Mouse (Mus musculus) thymus, postnatal 14 days (tissue): ENCODE measurements around the gene Zfand4.
"Not testable (repeated sequence)": the region's sequence is repeated elsewhere in the genome, so short reads cannot be mapped to it uniquely, and the experiment has no call there.

Experiments used
- DNase-seq: peaks from one replicate; pipeline ENCODE4 v3.0.0; 2021

Zfand4 gene

DNA sequence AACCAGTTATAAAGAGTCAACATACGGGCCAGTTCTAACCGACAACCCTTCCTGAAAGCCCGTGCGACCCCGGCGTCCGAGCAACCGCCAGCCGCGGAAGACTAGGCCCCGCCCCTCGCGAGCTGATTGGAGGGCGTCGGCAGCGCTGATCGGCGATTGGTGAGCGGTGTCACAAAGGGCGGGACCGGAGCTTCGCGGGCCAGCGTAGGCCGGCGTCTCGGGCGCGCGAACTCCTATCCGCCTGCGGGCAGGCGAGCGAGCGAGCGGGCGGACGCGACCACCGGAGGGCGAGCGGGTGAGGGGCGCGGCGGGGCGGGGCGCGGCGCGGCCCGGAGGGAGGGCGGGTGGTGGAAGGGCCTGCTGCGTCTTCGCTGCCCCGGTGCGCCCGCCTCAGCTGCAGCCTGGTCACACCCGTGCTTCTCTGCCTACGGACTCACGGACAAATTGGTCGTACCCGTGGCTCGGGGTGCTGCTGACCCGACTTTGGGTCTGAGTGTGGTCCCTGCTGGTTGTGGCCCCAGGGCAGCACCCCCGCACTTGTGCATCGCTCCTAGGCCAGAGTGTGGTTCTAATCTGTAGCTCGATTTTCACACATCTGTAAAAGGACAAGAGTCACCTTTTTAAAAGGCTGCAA, at the start of gene Zfand4:
Zfand4 (plus strand) TSS at position 205 of the 634 bp plus-strand sequence.
- DNase-seq = peak; percentile 95

DNA sequence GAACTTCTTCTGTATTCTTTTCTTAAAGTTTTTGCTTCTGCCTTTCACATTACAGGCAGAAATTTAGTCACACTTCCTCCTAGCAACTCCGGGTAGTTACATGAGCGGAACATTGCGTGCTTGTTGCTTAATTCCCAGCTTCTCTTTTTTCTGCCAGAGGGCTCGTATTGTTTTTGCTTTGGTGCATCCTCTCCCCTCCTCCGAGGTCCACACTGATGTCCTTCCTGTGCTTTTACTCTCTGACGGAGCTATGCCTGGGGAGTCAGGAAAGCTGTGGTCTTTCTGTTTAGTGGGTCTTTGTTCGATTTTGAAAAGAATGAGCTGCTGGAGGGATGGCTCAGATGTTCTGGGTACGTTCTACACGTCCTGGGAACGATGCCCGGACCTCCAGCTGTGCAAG, 36.3 kb upstream of the Zfand4 start:
- no peak for DNase-seq

DNA sequence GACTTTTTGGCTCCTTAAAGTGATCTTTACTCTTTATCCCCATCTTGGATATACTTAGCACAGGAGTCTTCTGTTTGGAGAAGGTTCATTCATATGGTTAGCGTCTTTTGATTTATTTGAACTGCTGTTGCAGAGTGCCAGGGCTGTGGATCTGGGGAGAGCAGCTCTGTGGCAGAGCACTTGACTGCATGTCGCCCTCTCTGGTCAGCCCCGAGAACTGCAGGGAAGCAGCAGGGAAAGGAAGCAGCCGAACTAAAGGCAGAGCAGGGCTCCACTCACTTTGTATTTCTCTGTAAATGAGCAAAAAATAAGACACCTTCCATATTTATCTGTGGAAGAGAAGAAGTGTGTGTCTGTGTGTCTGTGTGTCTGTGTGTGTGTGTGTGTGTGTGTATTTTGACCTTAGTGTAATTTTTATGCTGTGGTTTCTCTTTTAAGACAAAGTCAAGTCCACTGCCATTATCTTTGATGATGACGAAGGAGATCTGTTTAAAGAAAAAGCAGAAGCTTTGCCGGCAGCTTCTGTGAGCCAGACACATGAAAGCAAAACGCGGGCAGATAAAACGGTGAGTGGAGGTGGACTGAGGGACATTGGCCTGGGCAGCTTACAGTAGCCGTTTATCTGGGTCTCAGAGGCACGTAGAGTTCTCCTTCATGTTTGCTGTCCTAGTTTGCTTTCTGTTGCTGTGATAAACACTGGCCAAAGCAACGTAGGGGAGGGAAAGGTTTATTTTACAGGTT, 35.1 kb upstream of the Zfand4 start:
- DNase-seq = peak; percentile 74

DNA sequence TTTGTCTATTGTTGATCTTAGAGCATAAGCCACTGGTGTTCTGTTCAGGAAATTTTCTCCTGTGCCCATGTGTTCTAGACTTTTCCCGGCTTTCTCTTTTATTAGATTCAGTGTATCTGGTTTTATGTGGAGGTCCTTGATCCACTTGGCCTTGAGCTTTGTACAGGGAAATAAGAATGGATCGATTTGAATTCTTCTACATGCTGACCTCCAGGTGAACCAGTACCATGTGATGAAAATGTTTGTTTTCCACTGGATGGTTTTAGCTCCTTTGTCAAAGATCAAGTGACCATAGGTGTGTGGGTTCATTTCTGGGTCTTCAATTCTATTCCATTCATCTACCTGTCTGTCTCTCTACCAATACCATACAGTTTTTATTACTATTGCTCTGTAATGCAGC, 29.2 kb upstream of the Zfand4 start:
- not testable (repeated sequence) for DNase-seq

DNA sequence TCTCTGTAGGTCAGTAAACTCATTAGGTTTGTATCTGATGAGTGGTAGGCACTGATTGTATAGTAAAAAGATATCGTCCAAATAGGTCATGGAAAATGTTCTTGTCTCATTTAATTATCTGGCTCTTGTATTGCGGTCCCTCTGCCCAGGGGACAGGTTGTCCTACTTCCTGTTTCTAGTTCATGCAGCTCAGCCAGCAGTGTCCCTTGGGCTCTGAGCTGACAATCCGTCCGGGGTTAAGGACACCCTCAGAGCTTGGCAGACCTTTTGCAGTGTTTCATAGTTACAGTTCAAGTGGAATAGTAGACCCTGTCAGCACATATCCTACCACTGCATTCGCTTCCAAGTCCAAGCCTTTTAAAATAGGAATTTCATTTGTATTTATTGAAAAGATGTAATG, 28.7 kb upstream of the Zfand4 start:
- DNase-seq = no peak

DNA sequence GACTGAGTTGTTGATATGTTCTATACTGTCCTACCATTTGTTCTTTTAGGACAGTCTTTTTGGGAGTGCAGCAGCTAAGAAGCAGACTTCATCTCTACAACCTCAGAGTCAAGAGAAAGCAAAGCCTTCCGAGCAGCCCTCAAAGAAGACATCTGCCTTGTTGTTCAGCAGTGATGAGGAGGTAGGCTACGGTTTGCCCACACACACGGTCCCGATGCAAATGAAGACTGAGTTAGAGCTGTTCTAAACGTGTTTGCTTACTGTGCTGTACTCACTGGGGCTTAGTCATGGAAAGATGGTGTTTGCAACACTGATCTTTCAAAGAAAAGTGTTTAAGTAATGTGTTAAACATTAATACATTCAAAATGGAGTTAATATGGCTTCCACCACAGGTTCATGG, 25.9 kb upstream of the Zfand4 start:
- no peak for DNase-seq

DNA sequence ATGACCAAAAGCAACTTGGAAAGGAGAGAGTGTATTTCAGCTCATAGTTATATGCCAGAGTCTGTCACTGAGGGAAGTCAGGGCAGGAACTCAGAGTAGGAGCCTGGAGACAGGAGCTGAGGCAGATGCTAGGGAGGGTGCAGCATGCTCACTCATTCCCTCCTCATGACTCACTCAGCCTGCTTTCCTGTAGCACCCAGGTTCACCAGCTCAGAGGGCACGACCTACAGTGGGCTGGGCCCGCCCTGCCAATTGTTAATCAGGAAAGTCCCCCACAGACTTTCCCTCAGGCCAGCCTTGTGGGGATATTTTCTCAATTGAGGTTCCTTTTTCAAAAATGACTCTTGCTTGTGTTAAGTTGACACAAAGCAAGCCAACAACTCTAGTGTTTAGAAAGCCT, 23.7 kb upstream of the Zfand4 start:
- no peak for DNase-seq

DNA sequence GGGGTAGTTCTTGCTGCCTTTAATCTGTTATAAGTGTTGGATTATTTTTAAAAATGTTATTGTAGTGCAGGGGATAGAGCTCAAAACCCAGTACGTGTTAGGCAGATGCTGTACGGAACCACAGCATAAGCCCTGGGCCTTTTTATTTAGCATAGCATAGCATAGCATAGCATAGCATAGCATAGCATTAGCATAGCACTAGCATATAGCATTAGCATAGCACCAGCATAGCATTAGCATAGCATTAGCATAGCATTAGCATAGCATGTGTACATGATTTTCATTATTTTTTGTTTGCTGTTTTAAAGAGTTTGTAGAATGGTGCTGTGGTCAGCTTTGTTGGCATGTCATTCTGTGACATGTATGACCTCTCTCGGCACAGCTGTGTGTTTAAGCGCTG, 4.4 kb upstream of the Zfand4 start:
- DNase-seq = no peak

DNA sequence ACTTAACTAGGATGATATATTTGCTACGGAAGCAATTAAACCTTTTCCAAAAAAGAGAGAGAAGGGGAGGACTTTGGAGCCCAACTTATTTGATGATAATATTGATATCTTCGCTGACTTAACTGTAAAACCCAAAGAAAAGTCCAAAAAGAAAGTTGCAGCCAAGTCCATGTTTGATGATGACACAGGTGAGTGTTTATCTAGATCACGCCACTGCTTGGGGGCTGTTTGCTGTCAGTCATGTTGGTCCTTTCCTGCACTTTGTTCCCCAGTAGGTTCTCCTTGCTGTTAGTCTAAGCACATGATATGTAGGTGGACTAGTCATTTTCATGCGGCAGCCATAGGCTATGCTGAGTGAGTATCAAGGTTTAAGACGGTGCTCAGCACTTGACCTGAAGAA, 3.5 kb upstream of the Zfand4 start:
- DNase-seq = no peak

DNA sequence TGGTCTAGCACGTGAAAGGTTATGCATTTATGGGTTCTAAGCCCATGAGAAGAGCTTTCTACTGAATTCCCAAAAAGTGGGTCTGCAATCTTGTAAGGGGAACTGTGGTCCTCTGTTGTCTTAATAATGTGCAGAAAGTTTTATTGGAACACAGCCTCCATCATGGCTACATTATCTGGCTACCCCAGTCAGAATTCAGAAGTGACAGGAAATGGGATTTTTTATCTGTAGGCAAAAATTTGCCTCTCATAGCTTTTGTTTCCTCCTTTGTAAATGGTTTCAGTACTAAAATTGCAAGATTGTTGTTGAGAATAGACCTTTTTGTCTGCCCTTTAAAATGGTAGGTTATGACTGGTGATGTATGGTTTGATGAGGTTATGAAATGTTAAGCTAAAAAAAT, 1.2 kb upstream of the Zfand4 start:
- DNase-seq = no peak

DNA sequence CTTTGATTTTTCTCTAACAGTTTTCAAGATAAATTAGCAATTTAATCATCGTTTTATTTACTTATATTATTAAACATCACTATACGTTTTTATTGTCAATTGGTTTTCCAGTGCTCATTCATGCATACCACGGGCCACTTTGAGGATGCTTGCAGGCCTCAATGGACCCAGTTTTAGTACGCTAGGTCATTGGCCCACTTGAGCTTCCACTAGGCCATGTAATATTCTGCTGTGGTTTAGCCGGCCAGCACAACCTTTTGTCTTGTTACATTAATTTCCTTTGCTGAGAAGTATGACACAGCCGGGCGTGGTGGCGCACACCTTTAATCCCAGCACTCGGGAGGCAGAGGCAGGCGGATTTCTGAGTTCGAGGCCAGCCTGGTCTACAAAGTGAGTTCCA, 814 bp downstream of the Zfand4 start:
- DNase-seq = no peak

DNA sequence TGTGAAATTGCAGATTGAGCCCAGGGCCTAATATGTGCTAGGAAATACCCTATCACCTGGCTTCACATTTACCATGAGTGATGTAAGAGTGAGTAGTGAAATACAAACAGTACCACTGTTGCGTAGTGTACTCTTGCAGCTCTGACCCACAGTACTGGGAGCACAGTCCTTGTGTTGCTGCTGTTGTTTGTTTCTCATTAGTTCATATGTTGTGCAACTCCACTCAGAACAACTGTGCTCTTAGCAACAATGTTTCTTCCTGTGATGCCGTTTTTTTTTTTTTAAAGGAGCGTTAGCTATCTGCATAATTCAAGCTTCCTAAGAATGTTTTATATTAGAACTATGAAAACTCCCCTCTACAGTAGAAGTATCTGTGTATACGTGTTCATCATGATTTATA, 1.6 kb downstream of the Zfand4 start:
- DNase-seq = no peak

DNA sequence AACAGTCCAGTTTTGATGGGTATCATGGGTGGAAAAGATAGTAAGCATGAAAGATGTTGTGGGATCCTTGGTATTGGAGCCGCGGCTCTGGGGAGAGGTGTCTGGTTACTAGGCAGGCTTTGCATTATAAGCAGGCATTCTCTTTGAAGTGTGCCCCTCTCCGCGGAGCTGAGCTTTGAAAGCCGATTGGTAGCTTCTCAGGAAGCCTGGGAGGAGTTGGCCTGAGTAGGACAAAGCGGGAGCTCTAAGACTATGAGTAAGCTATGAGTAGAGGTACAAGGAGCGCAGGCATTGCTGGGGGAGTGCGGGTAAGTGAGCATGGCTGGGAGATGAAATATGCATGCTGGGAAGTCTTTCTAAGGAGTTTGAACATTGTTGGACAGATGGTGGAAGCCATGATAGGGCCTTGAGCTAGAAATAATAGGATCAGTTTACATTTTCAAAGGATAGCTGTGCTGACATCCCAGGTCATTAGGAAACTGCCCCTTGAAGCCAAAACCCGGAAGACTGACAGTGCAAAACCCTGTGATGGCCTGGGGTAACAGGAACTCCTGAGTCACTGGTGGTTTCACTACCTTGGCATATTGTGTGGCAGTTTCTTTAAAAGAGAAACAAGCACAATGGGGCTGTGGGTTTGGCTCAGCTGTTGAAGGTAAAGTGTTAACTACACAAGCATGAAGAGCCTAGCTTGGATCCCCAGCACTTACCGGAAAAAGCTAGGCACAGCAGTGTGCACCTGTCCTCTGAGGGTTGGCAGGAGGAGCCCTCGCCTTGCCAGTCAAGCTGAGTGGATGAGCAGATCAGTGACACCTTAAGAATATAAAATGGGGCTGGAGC, 2.5 kb downstream of the Zfand4 start:
- peak; percentile 57 for DNase-seq

DNA sequence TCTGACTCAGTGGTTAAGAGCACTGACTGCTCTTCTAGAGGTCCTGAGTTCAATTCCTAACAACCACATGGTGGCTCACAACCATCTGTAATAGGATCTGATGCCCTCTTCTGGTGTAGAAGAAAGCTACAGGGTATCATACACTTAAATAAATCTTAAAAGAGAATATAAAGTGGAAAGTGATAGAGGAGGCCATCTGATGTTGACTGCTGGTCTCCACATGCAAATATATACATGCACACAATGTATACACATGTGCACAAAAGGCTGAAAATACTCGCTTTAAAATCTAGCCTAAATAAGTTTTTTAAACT, 3.0 kb downstream of the Zfand4 start:
- no peak for DNase-seq

DNA sequence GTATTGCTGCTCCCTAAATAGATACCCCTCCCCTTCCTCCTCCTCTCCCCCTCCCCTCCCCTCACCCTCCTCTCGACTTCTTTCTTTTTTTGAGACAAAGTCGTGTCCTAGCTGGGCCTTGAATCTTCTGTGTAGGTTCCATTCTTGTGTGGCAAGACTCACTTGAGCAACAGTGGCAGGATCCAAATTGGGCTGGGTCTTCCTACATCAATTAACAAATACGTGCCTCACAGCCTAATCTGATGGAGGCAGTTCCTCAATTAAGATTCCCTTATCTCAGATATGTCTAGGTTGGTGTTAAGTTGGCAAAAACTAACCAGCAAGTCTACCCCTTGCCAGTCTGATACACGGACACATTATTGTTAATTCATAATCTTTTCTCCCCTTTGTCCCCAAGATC, 11.7 kb downstream of the Zfand4 start:
- no peak for DNase-seq

DNA sequence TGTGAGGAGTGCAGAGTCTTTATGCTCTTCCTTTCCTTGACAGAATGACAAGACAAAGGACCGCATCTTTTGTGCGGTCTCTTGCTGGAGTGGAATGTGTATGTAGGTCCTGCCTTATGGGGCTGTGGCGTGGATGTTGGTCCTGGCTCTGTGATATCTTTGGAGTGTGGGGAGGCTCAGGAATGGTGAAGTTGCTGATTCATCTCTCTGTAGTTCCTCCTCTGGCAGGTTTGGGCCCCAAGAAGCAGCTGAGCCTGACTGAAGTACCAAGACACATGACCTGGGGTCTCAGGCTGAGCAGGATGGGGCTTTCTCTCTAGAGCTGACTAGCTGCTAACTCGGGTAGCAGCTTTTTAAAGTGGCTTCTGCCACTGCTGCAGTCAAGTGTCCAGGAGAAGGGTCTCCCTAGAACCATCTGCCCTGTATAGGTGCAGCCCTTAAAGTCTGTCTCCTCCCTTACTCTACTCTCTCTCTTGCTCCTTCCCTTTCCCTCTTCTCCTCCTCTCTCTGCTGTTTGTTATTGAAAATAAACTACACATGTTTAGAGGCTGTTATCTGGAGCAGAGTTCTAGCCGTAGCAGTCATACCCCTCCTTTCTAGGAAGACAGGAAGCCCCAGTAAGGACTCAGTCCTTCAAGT, 14.8 kb downstream of the Zfand4 start:
- DNase-seq = no peak

DNA sequence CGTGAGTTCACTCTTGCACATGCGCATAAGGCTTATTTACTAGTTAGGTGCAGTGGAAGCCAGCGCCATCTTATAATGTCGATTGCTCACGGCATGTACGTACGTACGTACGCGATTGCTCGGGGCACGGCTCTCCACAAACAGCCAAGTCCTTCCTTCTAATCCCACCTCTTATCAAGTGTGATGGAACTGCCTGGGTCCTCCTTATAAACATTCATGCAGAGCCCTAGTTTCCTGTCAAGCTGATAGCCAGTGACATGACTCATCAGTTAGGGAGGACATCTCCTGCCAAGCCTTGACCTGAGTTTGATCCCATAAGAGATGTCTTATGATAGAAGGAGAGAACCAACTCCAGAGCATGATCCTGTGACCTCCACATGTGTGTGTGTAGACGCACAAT, 17.0 kb downstream of the Zfand4 start:
- no peak for DNase-seq

DNA sequence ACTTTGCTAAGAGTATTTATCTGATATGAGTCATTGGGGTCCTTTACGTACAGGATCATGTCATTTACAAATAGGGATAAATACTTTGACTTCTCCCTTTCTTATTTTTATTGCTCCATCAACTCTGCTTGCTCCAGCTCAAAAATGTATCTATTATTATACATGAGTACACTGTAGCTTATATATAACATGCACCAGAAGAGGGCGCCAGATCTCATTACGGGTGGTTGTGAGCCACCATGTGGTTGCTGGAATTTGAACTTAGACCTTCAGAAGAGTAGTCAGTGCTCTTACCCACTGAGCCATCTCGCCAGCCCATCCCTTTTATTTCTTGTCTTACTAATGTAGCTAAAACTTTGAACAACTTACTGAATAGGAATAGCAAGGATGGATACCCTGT, 18.5 kb downstream of the Zfand4 start:
- DNase-seq = peak; percentile 72

DNA sequence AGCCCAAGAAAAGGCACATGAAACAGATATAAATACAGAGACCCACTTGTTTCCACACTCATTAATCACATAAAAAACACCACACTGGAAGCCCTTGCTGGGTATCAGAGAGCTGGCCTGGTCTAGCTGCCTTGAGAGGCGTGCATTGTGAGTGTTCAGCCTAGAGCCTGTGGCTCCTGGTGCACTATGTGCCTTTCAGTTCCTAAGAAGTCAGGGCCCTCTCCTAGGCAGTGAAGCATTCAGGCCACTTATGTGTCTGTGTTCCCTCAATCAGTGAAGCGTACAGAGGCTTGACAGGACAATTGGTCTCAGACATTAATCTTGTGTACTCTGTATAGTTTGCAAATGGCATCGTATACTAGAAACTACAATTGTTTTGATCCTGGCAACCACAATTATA, 19.3 kb downstream of the Zfand4 start:
- DNase-seq = no peak

DNA sequence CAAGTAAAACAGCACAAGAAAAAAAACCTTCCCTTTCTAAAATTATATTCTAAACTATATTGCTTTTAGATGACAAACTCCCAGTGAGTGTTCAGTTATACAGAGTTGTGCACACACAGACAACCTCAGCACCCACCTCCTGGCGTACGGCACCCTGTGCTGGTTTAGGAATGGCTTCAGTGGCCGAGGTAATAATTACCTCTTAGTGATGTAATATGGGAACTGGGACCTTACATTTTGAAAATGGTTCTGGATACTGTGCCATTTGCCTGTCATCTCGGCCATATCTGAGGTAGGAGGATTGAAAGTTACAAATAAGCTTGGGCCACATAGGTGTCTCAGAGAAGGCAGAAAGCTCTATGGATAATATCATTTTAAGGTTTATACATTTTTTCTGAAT, 22.3 kb downstream of the Zfand4 start:
- DNase-seq = no peak

DNA sequence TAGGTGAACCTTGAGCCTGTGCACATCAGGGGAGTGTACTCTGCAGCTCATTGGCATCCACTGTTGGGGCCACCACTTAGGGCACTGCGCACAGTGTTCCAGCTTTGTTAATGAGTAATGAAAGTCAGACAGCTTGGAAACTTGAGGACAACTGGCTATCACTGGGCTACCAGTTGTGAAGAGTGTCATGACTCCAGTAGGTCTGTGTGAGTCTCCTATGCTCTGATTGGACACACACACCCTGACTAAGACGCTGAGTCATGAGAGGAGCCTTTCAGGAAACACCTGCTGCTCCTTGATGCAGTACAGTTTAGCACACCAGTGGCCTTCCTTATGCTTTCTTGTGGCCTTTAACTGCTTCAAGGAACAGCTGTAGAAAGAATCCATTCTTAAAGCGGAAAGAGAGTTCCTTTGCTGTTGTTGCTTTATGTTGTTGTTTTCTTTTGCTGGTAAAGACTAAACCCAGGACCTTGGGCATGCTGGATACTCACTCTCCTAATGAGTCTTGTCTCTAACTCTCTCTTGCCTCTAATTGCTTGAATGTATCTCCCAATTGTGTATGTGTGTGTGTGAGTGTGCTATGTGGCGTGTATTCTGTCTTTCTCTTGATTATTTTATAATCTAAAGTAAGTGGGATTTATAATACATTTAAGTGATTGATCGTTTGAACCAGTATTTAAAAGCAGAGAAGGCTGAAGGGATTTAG, 23.0 kb downstream of the Zfand4 start:
- DNase-seq = peak; percentile 74

DNA sequence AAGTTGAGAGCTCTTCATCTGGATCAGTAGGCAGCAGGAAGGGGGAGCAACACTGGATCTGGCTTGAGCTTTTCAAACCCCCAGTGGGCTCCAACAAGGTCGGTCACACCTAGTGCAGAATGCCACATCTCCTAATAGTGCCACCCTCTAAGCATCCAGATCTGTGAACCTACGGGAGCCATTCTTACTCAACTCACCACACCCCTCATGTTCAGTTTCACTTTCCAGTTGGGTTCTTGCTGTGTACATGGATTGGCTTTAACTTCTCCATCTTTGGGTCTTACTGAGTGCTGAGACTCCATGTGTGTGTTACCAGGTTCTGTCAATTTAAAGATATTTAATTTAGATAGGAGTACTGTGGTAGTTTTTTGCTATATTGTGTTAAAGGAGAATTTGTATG, 47.4 kb downstream of the Zfand4 start:
- DNase-seq = no peak

DNA sequence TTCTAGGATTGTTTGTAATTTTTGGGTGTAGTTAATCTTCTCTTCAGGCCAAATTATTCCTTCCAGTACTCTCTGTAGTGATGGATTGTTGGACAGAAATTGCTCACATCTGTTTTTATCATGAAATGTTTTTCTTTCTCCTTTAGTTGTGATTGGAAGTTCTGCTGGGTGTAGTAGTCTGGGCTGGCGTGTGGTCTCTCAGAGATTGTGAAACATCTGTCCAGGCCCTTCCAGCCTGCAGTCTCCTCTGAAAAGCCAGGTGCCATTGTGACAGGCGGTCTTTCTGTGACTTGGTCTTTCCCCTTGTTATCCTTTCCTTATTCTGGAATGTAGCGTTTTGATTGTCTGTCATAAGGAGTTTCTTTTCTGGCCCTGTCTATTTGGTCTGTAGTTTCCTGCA, 55.2 kb downstream of the Zfand4 start:
- DNase-seq = no peak
